Mouse (Mus musculus): ENCODE data around the gene Eva1c.
A peak's percentile ranks its signal among the peaks of the same experiment; 100 is the strongest.

Gene Eva1c

GRCm38 (mm10) chr16:90826041-90826440, 478 bp upstream of the Eva1c start:
- DNase-seq (ENCODE audit: low read depth), result no peak

GRCm38 (mm10) chr16:90827498-90827897, 979 bp downstream of the Eva1c start:
- DNase-seq (ENCODE audit: low read depth), result no peak

- no peak for DNase-seq (ENCODE audit: low read depth)
Observed at GRCm38 (mm10) chr16:90829136-90829535, 2.6 kb downstream of the Eva1c start.

- peak; percentile 76 for DNase-seq (ENCODE audit: low read depth)
Observed at GRCm38 (mm10) chr16:90829894-90830685, 3.6 kb downstream of the Eva1c start.

- peak; percentile 38 for DNase-seq (ENCODE audit: low read depth)
Observed at GRCm38 (mm10) chr16:90830686-90831439, 4.3 kb downstream of the Eva1c start.

GRCm38 (mm10) chr16:90831676-90832075, 5.2 kb downstream of the Eva1c start:
- no peak for DNase-seq (ENCODE audit: low read depth)

GRCm38 (mm10) chr16:90832495-90832894, 6.0 kb downstream of the Eva1c start:
- no peak for DNase-seq (ENCODE audit: low read depth)

GRCm38 (mm10) chr16:90833041-90833791, 6.7 kb downstream of the Eva1c start:
- no peak for DNase-seq (ENCODE audit: low read depth)

- DNase-seq (ENCODE audit: low read depth), result no peak
Observed at GRCm38 (mm10) chr16:90837431-90837830, 10.9 kb downstream of the Eva1c start.

GRCm38 (mm10) chr16:90842164-90842563, 15.6 kb downstream of the Eva1c start:
- no peak for DNase-seq (ENCODE audit: low read depth)

- DNase-seq (ENCODE audit: low read depth), result no peak
Observed at GRCm38 (mm10) chr16:90845038-90845437, 18.5 kb downstream of the Eva1c start.

- DNase-seq (ENCODE audit: low read depth), result no peak
Observed at GRCm38 (mm10) chr16:90845591-90845990, 19.1 kb downstream of the Eva1c start.

GRCm38 (mm10) chr16:90848697-90849096, 22.2 kb downstream of the Eva1c start:
- no peak for DNase-seq (ENCODE audit: low read depth)

- DNase-seq (ENCODE audit: low read depth), result peak; percentile 10
Observed at GRCm38 (mm10) chr16:90849262-90849661, 22.7 kb downstream of the Eva1c start.

- no peak for DNase-seq (ENCODE audit: low read depth)
Observed at GRCm38 (mm10) chr16:90850881-90851280, 24.4 kb downstream of the Eva1c start.

- DNase-seq (ENCODE audit: low read depth), result no peak
Observed at GRCm38 (mm10) chr16:90851621-90852334, 25.3 kb downstream of the Eva1c start.

GRCm38 (mm10) chr16:90856552-90857200, 30.2 kb downstream of the Eva1c start:
- DNase-seq (ENCODE audit: low read depth), result no peak

- DNase-seq (ENCODE audit: low read depth), result no peak
Observed at GRCm38 (mm10) chr16:90858206-90858605, 31.7 kb downstream of the Eva1c start.

- DNase-seq (ENCODE audit: low read depth), result no peak
Observed at GRCm38 (mm10) chr16:90863036-90863435, 36.5 kb downstream of the Eva1c start.

- no peak for DNase-seq (ENCODE audit: low read depth)
Observed at GRCm38 (mm10) chr16:90863468-90864046, 37.0 kb downstream of the Eva1c start.

- no peak for DNase-seq (ENCODE audit: low read depth)
Observed at GRCm38 (mm10) chr16:90864693-90865092, 38.2 kb downstream of the Eva1c start.
